8 mouse cellular contexts compared by ENCODE assay signal in the genomic region with DNA sequence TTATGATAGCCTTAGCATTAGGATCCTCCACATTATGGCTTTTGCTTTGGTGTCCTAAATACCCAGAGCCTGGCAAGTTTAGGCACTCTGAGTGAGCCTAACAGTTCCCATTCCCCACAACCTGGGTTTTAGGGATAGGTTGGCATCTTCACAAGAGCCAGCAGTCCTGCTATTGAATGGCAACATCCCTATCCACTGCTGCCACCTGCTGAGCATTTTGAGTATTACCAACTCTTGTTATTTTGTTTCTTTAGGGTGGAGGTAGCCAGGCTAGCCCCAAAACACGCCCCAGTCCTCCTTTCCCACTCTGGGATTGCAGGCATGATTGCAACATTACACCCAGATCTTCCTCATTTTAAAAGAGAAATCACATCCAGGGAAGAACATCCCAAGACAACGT. TPM values are rescaled to one million over a fixed set of nuclear protein-coding genes. Genes with fewer than 3 reads are reported as not detected.
DNase-seq lines count a peak whose midpoint lies in the region; ATAC-seq lines count a peak whose summit lies in the region.
"Not testable (repeated sequence)": the region's sequence is repeated elsewhere in the genome, so short reads cannot be mapped to it uniquely, and the experiment has no call there.
"Had no signal": no experiment of that assay in that cellular context is flagged by ENCODE, and none has a peak within 500 bp of the region (broad histone marks: within the 10 kb centered on the region; RNA-seq: fewer than 3 reads in every experiment).

No protein-coding gene starts in this region.

- H3K4me3 ChIP-seq in intestine, embryonic 14.5 days (ENCODE audit: low read depth, low read length): not testable (repeated sequence)

- DNase-seq in ZHBTc4 (ENCODE audit: low read depth, low spot score): peak; percentile 46
- DNase-seq in embryo, embryonic 11 days: peak; percentile 31
- DNase-seq in gastrocnemius, postnatal 10 days: peak; percentile 5
- peak; percentile 56 for DNase-seq in intestine, embryonic 14.5 days (ENCODE audit: low spot score)
- DNase-seq in left cerebral cortex, adult 18-20 months (ENCODE audit: low spot score in 2 of 2): peak; percentile 5 to 29
- DNase-seq in lung, postnatal 10 days: peak; percentile 6
- DNase-seq in ovary, postnatal 14 days (ENCODE audit: low spot score): peak; percentile 10

- H3K9ac ChIP-seq in intestine, embryonic 14.5 days (ENCODE audit: low read length): not testable (repeated sequence)

- not testable (repeated sequence) for H3K27ac ChIP-seq in intestine, embryonic 14.5 days (ENCODE audit: low read depth)

- H3K27me3 ChIP-seq in intestine, embryonic 14.5 days (replicated peaks; ENCODE audit: control insufficient read depth, insufficient read depth, low read length): not testable (repeated sequence)

- H3K4me2 ChIP-seq in intestine, embryonic 14.5 days (ENCODE audit: low read length): not testable (repeated sequence)

- WGBS in intestine, embryonic 14.5 days: 28% methylated on average over 2 of the region's 2 CpGs

- not testable (repeated sequence) for H3K4me1 ChIP-seq in intestine, embryonic 14.5 days (replicated peaks; ENCODE audit: control insufficient read depth, insufficient read depth, low read length)

- H3K36me3 ChIP-seq in intestine, embryonic 14.5 days (ENCODE audit: control insufficient read depth, insufficient read depth, low read length): not testable (repeated sequence)

- not testable (repeated sequence) for H3K9me3 ChIP-seq in intestine, embryonic 14.5 days (ENCODE audit: control insufficient read depth, low read length)

- ATAC-seq in intestine, embryonic 14.5 days (replicated peaks; ENCODE audit: low FRiP score, low TSS enrichment, low read depth): not testable (repeated sequence)

RNA-seq across cellular contexts. Expression of a gene that starts 14.8 kb away (rescaled TPM):
- under 1 TPM in 1 of 2 experiments, not detected in 1; 0.45 TPM for total RNA-seq in gastrocnemius, postnatal 10 days (2021)
- polyA plus RNA-seq in intestine, embryonic 14.5 days (2014; fragmentation: Nextera tagmentation; extraction: Ambion mirVana): not detected in 2 replicates
- not detected for total RNA-seq in left cerebral cortex, adult 18-20 months (2021)
- polyA plus RNA-seq: cerebellum, adult 2 months had no signal

Comparison
In these comparisons a context has a peak if more than half of its experiments do, and no peak if none do; other contexts are left out.
1. DNase-seq: peak in every context shown above with its lines; median percentile 56 in intestine, embryonic 14.5 days; 46 in ZHBTc4; 31 in embryo, embryonic 11 days; 17 in left cerebral cortex, adult 18-20 months; 10 in ovary, postnatal 14 days; 6 in lung, postnatal 10 days; 5 in gastrocnemius, postnatal 10 days.